Mouse (Mus musculus) layer of hippocampus, adult 2 months (tissue): Measurements from ENCODE around the gene Ubap2. TPM values are rescaled to one million over a fixed set of nuclear protein-coding genes. Genes with fewer than 3 reads are reported as not detected.
A peak's percentile ranks its signal among the peaks of the same experiment; 100 is the strongest.

ENCODE experiments used
- DNase-seq, 2 experiments: peaks; one replicate each; pipeline ENCODE4 v3.0.0; 2022; ENCODE audit warnings: low spot score in 2 of 2
- H3K27ac ChIP-seq: fragments of 200-600 bp; 2 replicates; pipeline ENCODE4 v1.8.1; 2022
- H3K4me3 ChIP-seq: fragments of 200-600 bp; 2 replicates; pipeline ENCODE4 v1.8.1; 2022; ENCODE audit warnings: mild to moderate bottlenecking
- CTCF ChIP-seq: fragments of 200-600 bp; conservative IDR thresholded peaks from 2 replicates; pipeline ENCODE4 v1.8.1; 2022; ENCODE audit warnings: antibody characterized with exemption, mild to moderate bottlenecking, moderate library complexity
- long read RNA-seq, 2 experiments: library from polyadenylated mRNA; stranded (forward); transcript quantifications; one replicate each; pipeline ENCODE4 v2.0.0; 2021; ENCODE audit warnings: borderline mapping rate in 2 of 2
- total RNA-seq, 2 experiments: library from RNA; stranded (reverse); gene quantifications; 2 replicates each; pipeline ENCODE4 v1.2.3; 2021

Ubap2 gene
- 10 to 100 TPM; 40.9 to 45.0 TPM for total RNA-seq
- long read RNA-seq, experiment 1, full-length matches to known transcripts = 9 of 28 reads
- long read RNA-seq, experiment 1, partial matches to known transcripts = 4 of 28 reads
- long read RNA-seq, experiment 1, other reads (novel, unspliced or antisense) = 15 of 28 reads
- long read RNA-seq, experiment 2, full-length matches to known transcripts = 14 of 51 reads
- long read RNA-seq, experiment 2, partial matches to known transcripts = 14 of 51 reads
- long read RNA-seq, experiment 2, other reads (novel, unspliced or antisense) = 23 of 51 reads

- peak within 1 kb of the TSS; percentile 94 for H3K4me3 ChIP-seq
- peak within 1 kb of the TSS; percentile 99 for H3K27ac ChIP-seq
- DNase-seq = peak; percentile 93 to 97
- TF ChIP-seq CTCF = no peak
Observed at GRCm38 (mm10) chr4:41274980-41275850, at the start of gene Ubap2. Gene Ubap2 (minus strand): TSS chr4:41275144.

- no peak for TF ChIP-seq CTCF
- H3K27ac ChIP-seq = no peak overlapping the region
- no peak for DNase-seq
- no peak overlapping the region for H3K4me3 ChIP-seq
Observed at GRCm38 (mm10) chr4:41320971-41321370, 46.0 kb upstream of the Ubap2 start.

- peak; percentile 59 for TF ChIP-seq CTCF
- peak in 1 of 2 experiments; percentile 23 for DNase-seq
- Histone ChIP-seq H3K27ac (no peak overlapping the region), H3K4me3 (no peak overlapping the region)
Observed at GRCm38 (mm10) chr4:41318267-41318666, 43.3 kb upstream of the Ubap2 start.

GRCm38 (mm10) chr4:41315173-41315572 is 40.2 kb upstream of the Ubap2 start:
- DNase-seq = no peak
- no peak for TF ChIP-seq CTCF
- Histone ChIP-seq H3K4me3 (peak overlapping the region; percentile 83), H3K27ac (peak overlapping the region; percentile 97)

- peak; percentile 95 to 97 for DNase-seq
- peak within 1 kb of the TSS; percentile 97 for H3K27ac ChIP-seq
- no peak for TF ChIP-seq CTCF
- peak within 1 kb of the TSS; percentile 83 for H3K4me3 ChIP-seq
Observed at GRCm38 (mm10) chr4:41314141-41315129, 39.5 kb upstream of the Ubap2 start, which contains the start of gene Dcaf12. Gene Dcaf12 (minus strand): TSS chr4:41314889.

- H3K27ac ChIP-seq = peak overlapping the region; percentile 97
- no peak for DNase-seq
- H3K4me3 ChIP-seq = peak overlapping the region; percentile 83
- TF ChIP-seq CTCF = no peak
Observed at GRCm38 (mm10) chr4:41313722-41314121, 38.8 kb upstream of the Ubap2 start.

- Histone ChIP-seq H3K27ac (no peak overlapping the region), H3K4me3 (no peak overlapping the region)
- no peak for TF ChIP-seq CTCF
- DNase-seq = no peak
Observed at GRCm38 (mm10) chr4:41310567-41311563, 35.9 kb upstream of the Ubap2 start.

- TF ChIP-seq CTCF = no peak
- H3K4me3 ChIP-seq = no peak overlapping the region
- no peak for DNase-seq
- no peak overlapping the region for H3K27ac ChIP-seq
Observed at GRCm38 (mm10) chr4:41307406-41307805, 32.5 kb upstream of the Ubap2 start.

- no peak overlapping the region for H3K4me3 ChIP-seq
- TF ChIP-seq CTCF = no peak
- DNase-seq = peak; percentile 21 to 66
- H3K27ac ChIP-seq = peak overlapping the region; percentile 28
Observed at GRCm38 (mm10) chr4:41304302-41304701, 29.4 kb upstream of the Ubap2 start.

- H3K4me3 ChIP-seq = no peak overlapping the region
- no peak overlapping the region for H3K27ac ChIP-seq
- TF ChIP-seq CTCF = no peak
- no peak for DNase-seq
Observed at GRCm38 (mm10) chr4:41303671-41304070, 28.7 kb upstream of the Ubap2 start.

- DNase-seq = no peak
- Histone ChIP-seq H3K4me3 (no peak overlapping the region), H3K27ac (no peak overlapping the region)
- no peak for TF ChIP-seq CTCF
Observed at GRCm38 (mm10) chr4:41298976-41299375, 24.0 kb upstream of the Ubap2 start.
